Mouse (Mus musculus): Measurements from ENCODE around the gene Topaz1.

- TF ChIP-seq CTCF (IDR thresholded peaks at IDR 0.05; ENCODE audit: low read depth) (no peak), EP300 (IDR thresholded peaks at IDR 0.05; ENCODE audit: low read depth) (no peak)
Measured at GRCm38 (mm10) chr9:122713836-122714235, 33.3 kb upstream of the Topaz1 start.

Data from liver, postnatal 0 days (tissue).